Mouse (Mus musculus): ENCODE data around the gene Stat5b.

Gene Stat5b

DNA sequence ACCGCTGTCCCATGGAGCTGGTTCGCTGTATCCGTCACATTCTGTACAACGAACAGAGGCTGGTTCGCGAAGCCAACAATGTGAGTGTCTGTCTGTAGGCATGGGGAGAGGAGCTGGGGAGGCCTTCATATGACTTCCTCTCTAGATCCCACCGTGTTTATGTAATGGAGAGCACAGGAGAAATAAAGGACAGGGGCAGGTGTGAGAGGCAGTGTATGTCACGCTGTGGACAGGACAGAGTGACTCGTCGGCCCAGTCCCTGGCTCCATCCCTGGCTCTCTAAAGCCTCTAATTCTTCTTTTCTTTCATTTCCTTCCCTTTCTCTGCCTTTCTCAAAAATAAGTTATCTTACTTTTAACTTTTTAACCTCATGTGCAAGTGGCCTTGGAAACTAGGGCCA is 12.6 kb upstream of the Stat5b start:
- no peak for DNase-seq

DNA sequence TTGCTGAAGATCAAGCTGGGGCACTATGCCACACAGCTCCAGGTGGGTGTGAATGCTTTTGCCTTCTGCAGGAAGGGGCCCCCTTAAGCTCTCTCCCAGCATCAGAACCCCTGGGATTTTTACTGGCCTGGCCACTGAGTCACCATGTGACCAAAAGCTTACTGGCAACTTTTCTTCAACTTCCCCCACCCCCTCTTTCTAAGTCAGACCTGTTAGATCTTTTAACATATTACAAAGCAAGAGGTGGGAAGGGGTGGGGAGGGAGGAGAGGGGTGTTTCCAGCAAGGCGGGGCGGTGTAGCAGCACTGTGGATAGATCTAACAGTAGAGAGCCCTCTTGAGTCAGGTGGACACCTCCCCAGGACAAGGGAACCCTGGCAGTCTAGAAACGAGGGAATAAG is 11.3 kb upstream of the Stat5b start:
- no peak for DNase-seq

DNA sequence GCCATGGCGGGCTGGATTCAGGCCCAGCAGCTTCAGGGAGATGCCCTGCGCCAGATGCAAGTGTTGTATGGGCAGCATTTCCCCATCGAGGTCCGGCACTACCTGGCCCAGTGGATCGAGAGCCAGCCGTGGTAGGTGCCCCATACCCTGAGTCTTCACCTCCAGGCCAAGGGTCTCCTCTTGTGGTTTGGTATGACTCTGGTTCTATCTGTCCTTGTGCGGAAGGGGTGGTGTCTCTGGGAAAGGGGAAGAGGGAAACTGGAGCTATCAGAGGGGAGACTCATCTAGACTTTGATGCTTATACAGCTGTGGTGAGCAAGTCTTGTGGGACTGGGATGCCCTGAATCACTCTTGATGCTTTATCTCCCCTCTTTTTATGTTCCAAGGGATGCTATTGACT is 10.8 kb upstream of the Stat5b start:
- DNase-seq = no peak

DNA sequence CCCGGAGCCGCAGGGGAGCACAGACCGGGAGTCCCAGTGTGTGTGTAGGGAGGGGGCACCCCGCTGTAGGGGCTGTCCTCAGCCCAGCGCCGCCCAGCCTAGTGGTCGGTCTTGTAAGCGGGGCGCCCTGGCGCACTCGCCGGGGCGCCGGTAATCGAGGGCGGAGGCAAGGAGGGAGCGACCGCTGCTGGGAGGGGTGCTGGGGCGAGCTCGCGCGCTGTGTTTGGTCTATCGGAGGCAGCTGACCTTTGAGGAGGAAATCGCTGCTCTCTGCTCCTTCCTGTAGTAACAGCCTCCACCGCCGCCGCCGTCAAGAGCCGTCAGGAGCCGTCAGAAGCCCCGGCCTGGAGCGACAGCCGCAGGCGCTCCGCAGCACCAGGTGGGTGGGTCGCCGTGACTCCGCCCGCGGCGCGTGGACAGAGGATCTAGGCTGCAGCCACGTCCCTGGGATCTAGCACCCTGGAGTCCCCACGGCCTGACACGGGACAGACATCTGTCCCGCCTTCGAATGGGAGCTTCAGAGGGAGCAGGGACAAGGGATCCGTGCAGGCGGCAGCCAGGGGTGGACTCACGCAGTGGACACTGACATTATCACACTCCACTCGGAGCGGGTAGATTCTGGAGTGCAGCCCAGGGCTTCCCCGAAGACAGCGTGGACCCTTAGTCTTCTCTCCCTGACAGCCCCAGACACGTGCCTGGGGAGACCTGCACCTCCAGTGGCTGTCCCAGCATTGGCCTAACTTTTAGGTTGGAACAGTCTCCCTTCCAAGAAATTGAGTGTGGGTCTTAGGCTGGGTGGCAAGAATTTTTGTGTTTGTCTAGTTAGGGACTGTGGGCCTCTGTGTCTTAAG is 9.9 kb upstream of the Stat5b start:
- peak; percentile 32 for DNase-seq

DNA sequence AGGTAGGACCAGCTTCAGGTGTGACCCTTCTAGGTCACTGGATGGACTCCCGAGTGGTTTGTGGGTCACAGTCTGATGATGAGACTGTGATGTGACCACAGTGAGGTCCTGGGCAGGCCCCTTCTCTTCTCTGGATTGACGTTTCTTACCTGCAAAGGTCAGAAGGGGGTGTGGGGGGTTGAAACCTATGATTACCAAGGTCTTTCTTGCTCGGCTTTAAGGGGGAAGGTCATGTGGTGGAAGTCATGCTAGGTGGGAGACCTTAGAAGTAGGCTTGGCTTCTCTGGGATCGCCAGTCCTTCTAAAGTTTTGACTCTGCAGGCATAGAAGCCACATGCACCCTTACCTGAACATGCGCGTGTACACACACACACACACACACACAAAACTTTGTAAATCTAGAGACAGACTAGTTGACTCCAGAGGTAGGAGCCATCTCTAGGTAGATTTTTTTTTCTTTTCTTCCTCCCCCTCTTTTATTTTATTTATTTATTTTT is 9.1 kb upstream of the Stat5b start:
- no peak for DNase-seq

DNA sequence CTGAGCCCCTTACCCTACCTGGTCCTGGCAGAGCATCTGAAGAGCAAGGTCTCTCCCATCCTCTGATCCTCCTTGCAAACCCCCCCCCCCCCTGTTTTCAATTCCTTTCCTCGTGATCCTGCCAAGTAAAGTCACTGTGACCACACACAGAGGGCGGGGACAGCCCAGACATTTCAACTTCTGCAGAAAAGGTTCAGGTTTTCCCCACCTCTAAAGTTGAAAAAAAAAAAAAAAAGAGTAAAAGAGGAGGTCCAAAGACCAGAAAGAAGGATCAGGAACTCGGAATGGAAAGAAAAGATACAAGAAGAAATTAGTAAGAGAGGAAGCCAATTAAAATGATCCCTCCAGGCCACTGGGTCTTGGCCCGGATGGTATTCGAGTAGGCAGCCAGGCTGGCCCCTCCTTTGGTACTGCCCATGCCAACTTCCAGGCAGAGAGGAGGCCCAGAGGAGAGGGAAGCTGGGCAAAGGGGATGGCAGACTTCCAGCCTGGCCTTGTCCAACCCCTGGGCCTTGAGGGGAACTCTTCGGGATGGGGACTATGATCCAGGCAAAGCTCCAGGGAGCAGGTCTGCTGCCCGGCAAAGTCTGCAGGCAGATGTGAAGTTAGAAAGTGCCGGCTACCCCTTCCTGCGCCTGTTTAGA is 8.5 kb upstream of the Stat5b start, which contains the start of gene Stat5a:
Stat5a (plus strand) TSS at position 417 of the 644 bp plus-strand sequence.
- DNase-seq = peak; percentile 36

DNA sequence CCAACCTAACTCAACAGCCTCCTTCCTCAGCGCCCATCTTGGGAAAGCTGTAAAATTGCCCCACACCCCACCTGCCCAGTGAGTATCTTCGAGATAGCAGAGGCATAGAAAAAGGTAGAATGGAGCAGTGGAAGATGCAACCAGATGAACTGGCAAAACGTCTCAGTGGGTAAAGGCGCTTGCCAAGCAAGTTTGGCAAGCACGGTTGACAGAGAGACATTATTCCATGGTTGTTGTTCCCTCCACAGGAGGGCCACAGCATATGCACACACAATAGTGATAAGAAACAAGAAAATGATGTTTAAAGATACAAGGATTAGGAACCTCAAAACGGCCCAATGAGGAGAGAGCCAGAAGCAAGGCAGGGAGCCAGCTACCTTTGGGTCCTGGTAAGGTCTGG is 7.4 kb upstream of the Stat5b start:
- DNase-seq = no peak

DNA sequence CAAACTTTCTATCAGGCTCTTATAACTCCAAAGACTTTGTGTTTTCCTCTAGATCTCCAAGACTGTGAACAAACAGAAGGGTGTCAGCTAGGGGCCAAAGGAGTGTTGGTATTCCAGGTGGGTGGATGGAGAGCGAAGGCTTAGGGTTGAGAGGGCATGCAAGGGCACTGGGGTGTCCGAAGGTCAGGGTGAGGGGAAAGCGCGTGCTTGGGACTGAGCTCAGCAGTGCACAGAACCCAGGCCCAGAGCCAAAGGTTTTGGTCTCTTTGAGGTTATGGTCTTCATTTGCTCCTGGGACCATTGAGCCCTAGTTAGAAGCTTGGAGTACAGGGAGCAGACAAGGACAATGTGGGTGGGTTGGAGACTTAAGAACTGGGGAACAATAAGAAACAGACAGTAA is 4.7 kb upstream of the Stat5b start:
- DNase-seq = no peak

DNA sequence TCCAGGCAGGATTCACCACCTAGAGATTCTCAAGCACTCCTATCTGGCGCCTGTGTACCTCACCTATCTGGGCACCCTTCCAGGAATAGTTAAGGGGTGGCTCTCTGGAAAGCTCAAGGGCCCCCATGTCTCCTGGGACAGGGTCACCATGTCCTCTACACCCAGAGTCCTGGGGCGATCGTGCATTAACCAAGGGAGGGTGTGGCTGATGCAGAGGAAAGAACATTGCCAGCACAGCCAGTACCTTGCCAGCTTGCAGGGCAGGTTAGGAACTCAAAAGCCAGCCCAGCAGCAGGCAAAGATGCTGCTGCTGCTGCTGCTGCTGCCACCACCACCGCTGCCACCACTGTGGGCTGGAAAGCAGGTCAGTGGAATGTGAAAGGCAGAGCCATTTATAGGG is 3.7 kb upstream of the Stat5b start:
- DNase-seq = no peak

DNA sequence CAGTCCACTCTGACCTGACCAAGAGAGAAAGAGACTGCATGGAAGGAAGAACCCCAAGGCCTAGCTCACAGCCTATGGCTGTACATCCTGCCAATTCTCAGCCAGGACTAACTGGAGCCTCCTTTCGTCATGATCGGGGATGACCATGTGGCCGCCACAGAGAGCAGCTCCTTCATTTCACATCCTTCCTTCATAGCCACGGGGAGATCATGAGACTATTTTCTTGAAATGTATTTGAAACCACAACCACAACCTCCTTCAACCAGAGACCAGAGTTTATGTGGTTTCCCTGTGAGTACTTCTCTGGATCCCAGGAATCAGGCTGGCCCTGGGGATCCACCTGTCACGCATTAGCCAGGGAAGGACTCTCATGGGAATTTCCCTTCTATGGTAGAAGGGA is 2.5 kb upstream of the Stat5b start:
- DNase-seq = no peak

DNA sequence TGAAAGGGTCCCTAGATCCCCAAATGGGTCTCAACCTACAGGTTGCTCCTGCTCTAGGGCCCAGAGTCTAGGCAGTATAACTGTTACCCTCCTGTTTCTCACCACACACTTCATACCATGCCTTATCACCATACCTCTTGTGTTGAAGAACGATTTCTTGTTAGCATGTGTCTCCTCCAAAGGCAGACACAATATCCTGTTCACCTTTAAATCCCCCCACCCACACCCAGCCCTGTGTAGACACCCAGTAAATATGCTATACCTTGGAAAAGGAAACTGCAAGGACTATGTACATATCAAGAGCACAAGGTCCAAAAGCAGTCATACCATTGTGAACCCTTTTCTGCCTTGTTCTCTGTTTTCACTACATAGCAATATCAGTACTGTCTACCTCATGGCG is 1.6 kb upstream of the Stat5b start:
- DNase-seq = no peak

DNA sequence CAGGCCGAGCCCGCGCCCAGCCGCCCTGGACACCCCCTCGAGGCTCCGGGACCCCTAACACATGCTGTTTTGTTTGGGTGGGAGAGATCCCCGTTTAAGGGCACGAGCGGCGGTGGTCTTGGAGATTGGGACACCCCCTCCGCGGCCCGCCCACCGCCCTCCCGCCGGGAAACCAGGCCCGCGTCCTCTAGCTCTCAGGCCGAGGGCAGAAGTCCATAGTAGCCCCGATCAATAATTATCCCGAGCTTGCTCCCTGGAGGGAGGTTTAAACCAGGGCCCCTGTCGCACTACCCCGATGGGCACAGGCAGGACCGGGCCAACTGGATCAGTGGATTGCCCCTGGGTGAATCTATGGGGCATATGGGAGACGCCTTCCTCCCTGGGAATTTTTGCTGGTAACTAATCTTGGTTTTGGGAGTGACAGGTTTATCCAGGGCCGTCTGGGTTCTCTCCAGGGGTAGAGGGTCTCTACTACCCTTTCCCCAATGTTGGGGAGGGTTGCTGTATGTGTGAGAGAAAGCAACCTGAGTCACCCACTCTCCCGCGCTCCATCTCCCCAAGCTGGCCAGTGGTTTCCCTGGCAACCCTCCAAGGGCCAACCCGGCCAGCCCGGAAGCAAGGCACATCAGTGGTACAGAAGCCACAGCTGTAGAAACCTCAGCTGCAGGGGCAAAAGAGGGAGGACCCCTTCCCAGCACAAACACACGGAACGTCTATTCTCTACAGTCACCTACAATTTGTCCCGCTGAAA is 429 bp upstream of the Stat5b start:
- DNase-seq = peak; percentile 31

DNA sequence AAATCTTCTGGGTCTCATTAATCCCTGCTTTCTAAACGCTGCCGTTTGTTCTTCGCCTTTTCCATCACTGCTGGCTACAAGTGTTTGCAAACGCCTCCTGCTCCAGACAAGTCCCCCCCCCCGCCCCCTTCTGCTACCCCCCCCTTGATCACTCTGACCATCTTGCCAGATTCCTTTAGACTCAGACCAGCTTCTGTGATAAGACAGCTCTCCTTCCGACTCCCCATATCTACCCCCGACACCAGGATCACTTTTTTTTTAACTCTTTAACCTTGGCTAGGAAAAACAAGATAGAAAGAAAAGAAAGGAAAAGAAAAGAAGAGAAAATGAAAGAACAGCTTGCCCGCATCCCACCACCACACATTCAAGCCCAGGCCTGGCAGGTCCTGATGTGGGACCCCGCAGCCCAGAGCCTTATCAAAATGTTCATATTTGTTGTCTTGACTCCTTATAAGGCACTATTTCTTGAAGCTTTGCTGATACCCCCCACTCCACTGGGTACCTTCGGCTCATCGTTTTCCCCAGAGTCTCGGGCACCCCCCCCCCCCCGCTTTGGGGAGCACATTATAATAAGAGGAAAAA is 977 bp downstream of the Stat5b start:
- no peak for DNase-seq

DNA sequence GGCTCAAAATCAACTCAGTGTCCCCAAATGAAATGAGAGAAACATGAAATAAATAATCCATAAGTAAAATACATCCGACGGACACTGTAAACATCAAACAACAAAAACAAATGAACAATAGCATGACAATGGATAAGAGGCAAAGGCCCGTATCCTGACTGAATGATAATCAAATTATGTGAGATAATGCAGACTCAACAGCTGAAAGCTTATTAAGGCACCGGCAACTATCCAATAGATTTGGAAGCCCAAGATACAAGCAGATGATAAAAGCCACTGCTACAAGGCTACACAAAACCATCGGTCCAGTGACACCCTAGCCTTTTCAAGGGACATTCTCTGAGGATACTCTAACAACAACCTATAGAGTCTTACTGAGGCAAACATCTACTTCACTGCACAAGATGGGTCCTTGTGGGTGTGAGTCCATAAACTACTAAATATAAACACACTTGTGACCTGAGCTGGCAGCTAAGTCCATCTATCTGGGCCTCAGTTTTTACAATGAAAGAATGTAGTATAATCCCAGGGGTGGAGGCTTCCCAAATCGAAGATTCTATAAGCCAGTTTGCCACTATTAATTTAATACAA is 1.6 kb downstream of the Stat5b start:
- no peak for DNase-seq

DNA sequence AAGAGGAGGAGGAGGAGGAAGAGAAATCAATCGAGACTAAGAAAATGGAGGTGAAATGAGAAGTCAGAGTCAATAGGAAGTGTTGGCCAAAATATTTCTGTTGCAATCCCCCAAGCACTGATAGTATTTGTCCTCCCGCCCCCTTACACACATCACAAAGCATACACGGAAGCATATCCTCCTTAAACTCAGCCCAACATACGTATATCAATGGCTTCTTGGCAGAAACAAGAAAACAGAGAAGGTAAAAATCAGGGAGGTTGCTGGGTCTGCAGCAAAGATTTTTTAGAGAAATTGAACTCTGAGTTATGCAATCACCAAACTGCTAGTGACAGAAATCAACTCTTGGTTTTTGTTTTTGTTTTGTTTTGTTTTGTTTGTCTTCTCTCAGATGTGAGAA is 2.4 kb downstream of the Stat5b start:
- no peak for DNase-seq

DNA sequence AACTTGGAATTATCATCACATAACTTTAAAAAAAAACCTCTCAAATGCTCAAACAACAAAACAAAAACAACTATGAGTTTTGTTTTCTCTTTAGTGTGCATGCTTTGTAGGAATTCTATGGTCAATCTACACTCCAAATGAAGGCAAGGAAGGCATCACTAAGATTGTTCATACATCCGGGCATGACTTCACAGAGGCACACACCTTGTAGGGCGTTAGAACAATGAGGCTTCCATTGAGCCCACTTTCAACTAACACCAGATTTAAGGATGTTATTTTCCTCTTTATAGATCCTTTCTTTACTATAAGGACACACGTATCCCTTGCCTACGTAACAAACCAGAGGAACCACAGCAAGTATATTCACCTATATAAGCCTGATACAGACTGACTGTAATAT is 3.0 kb downstream of the Stat5b start:
- DNase-seq = no peak

DNA sequence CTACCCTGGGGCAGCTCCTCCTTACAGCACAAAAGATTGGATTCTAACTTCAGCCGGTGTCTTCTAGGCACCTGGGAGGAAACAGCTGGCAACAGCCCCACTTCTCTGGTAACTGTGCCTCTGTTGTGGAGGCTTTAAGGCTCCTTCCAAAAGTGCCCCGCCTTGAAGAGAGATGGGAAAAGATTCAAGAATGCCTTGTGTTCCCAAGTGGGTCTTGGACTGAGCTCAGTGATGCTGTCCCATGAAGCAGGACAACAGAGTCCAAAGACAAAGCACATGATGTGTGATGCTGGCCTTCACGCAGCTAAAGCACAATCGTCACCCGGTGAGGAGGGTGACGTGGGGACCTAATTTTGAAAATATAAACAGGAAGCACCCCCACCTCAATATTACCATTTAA is 4.7 kb downstream of the Stat5b start:
- no peak for DNase-seq

DNA sequence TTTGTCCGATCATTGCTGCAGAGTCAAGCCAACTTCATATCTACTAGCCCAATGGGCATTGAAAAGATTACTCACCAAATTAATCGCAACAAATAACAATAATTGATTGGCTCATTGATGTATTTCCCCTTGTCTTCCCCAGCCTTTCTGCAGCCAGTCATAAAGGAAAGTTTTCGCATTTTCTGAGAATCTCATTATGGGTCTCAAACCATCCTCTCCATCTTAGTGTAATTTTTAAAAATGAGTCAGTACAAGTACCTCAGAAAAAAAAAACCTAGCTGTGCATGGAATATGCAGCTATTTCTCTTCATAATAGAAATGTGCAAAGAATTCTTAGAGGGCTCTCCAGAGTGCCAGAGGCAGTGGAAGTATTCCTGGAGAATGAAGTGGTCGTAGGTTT is 6.4 kb downstream of the Stat5b start:
- no peak for DNase-seq

DNA sequence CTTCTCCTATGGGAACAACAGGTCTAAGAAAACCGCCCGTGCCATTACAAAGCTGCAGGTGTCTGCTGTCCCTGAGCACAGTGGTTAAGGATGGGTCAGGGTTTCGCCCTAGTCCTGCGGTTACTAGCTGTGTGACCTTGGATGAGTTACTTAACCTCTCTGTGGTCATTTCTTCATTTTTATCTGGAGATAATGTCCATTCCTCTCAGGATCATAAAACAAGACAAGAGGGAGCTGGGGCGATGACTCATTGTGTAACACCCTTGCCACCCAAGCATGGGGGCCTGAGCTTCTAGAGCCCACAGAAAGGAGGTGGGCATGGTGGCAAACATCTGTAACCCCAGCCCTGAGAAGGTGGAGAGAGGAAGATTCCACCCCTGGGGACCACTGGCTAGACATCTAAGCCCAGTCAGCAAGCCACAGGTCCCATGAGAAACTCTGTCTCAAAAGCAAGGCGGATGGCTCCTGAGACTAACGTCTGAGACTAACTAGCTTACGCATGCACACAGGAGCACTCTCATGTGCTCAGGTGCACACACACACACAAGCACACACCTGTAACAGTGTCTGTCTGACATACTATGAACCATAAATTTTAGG is 7.4 kb downstream of the Stat5b start:
- no peak for DNase-seq

DNA sequence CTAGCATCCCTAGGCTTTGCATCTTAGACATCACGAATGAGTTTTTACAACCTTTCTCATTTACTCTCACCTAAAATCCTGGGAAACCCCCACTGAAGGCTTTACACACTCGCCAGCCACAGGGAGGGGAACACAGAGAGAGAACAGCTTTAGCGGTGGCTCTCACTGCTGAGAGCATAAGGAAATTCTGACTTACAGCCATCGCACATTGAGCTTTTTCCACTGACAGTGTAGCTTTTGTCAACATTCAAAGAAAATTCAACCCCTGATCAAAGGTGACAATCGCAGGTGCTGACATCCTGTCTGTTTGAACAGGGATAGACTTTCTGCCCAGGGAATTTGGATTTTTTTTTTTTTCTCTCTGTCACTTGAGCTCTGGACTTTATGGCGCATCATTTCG is 8.5 kb downstream of the Stat5b start:
- DNase-seq = no peak

DNA sequence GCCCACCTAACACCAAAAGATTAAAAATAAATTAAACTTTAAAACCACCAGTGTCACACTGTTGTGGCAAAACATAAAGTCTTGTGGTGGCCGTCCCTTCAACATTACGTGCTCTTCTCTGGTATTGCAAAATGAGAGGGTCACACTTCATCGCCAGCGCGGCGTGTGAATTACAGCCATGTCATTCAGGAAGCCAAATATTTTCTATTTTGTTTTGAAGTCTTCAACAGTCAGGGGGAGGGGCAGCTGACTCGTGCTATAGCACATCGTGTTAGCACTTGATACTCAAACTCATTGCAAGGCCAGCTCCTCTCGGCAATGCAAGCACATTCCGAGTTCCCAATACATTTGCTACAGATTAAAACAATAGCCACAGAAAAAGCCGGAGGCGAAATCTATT is 9.7 kb downstream of the Stat5b start:
- no peak for DNase-seq

DNA sequence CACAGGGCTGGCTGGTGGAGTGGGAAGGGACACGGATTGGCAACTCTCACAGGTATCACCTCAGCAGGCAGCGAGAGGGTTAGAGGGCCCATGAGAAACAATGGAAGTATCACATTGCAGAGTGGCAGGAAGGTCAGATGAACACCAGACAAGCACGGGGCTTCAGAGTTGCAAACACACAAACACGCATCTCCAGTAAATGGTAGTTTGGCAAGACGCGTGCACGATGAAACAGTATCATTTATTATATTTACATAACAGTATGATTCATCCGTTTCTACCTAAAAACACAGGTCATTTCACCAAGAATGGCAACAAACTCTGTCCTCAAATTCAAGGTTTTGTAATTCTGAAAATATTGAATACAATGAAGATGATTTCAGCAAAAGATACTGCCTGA is 11.0 kb downstream of the Stat5b start:
- DNase-seq = no peak

DNA sequence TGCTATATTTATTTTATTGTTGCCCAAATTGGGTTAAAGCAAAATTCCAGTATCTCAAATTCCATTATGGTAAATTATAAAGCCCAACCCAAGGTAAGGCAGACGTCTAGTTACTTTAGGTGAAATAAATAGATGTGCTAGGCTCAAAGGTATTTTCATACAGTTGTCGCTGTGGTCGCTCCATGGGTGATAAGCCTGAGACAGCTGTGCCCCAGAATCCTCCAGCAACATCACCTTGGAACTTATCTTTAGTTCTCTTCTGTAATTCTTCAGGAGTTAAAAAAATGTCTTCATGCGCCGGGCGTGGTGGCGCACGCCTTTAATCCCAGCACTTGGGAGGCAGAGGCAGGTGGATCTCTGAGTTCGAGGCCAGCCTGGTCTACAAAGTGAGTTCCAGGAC is 11.6 kb downstream of the Stat5b start:
- DNase-seq = no peak

Measured in right cerebral cortex, postnatal 25 days (tissue).